Comparison of ENCODE assay signal across 11 mouse cellular contexts in genomic region chr2:72499782-72500411, GRCm38 (mm10). TPM values are rescaled to one million over a fixed set of nuclear protein-coding genes. Genes with fewer than 3 reads are reported as not detected.
DNase-seq lines count a peak whose midpoint lies in the region; ATAC-seq lines count a peak whose summit lies in the region.
"Had no signal": no experiment of that assay in that cellular context is flagged by ENCODE, and none has a peak within 500 bp of the region (broad histone marks: within the 10 kb centered on the region; RNA-seq: fewer than 3 reads in every experiment).

No protein-coding gene starts in this region.

- H3K27me3 ChIP-seq in heart, embryonic 10.5 days (ENCODE audit: insufficient read depth, poor library complexity, severe bottlenecking): peaks cover 25% of the 10 kb centered on the region
- peaks cover 12% of the 10 kb centered on the region for H3K27me3 ChIP-seq in hindbrain, embryonic 11.5 days (ENCODE audit: control insufficient read depth, insufficient read depth, low read length)
- H3K27me3 ChIP-seq in midbrain, embryonic 13.5 days: peaks cover 64% of the 10 kb centered on the region
- H3K27me3 ChIP-seq: Patski had no signal

- no peak overlapping the region for H3K27ac ChIP-seq in heart, embryonic 10.5 days
- no peak overlapping the region for H3K27ac ChIP-seq in hindbrain, embryonic 11.5 days (ENCODE audit: low read depth, low read length)
- H3K27ac ChIP-seq in midbrain, embryonic 13.5 days: no peak overlapping the region

- H3K9me3 ChIP-seq in heart, embryonic 10.5 days: no peaks in the 10 kb centered on the region
- H3K9me3 ChIP-seq in hindbrain, embryonic 11.5 days (ENCODE audit: control insufficient read depth, low read length): no peaks in the 10 kb centered on the region
- H3K9me3 ChIP-seq in midbrain, embryonic 13.5 days: no peaks in the 10 kb centered on the region

- H3K4me3 ChIP-seq in heart, embryonic 10.5 days: peak overlapping the region; percentile 48; the same call in 1 of the 2 replicates
- H3K4me3 ChIP-seq in hindbrain, embryonic 11.5 days (ENCODE audit: low read depth, low read length): no peak overlapping the region
- H3K4me3 ChIP-seq in midbrain, embryonic 13.5 days (replicated peaks): no peak overlapping the region

- H3K4me1 ChIP-seq in heart, embryonic 10.5 days: peaks cover 5% of the 10 kb centered on the region; the same call in 1 of the 2 replicates
- peaks cover 5% of the 10 kb centered on the region; the same call in 1 of the 2 replicates for H3K4me1 ChIP-seq in hindbrain, embryonic 11.5 days (replicated peaks; ENCODE audit: control insufficient read depth, insufficient read depth, low read length)
- peaks cover 13% of the 10 kb centered on the region for H3K4me1 ChIP-seq in midbrain, embryonic 13.5 days (replicated peaks)

- ATAC-seq in hindbrain, embryonic 11.5 days (ENCODE audit: low FRiP score): no peak
- ATAC-seq in midbrain, embryonic 13.5 days: no peak
- no peak for ATAC-seq in granulocyte monocyte progenitor cell, adult 5-6 weeks (replicated peaks; ENCODE audit: poor library complexity, severe bottlenecking)
- ATAC-seq: Patski had no signal

- H3K36me3 ChIP-seq in heart, embryonic 10.5 days: no peaks in the 10 kb centered on the region
- no peaks in the 10 kb centered on the region for H3K36me3 ChIP-seq in hindbrain, embryonic 11.5 days (ENCODE audit: control insufficient read depth, insufficient read depth, low read length)
- H3K36me3 ChIP-seq in midbrain, embryonic 13.5 days: no peaks in the 10 kb centered on the region

- DNase-seq in heart, embryonic 10.5 days (ENCODE audit: low spot score): no peak
- no peak for DNase-seq in heart, adult 18-20 months
- peak; percentile 8 for DNase-seq in embryo, embryonic 10.5 days (ENCODE audit: low spot score)
- peak; percentile 33 for DNase-seq in hindbrain, embryonic 11.5 days (ENCODE audit: low spot score)
- DNase-seq in cerebellum, adult 9-11 months: no peak
- no peak for DNase-seq in thymus, adult 18-20 months
- DNase-seq: kidney, adult 8-10 months; lung, postnatal 4 days had no signal

- peak overlapping the region; percentile 49 for H3K4me2 ChIP-seq in hindbrain, embryonic 11.5 days (replicated peaks; ENCODE audit: low read depth, low read length)
- peak overlapping the region; percentile 57 for H3K4me2 ChIP-seq in midbrain, embryonic 13.5 days (replicated peaks)

- 29% methylated on average over 8 of the region's 8 CpGs for WGBS in heart, embryonic 10.5 days
- 10% methylated on average over 8 of the region's 8 CpGs for WGBS in hindbrain, embryonic 11.5 days
- 5% methylated on average over 8 of the region's 8 CpGs for WGBS in midbrain, embryonic 13.5 days

- H3K9ac ChIP-seq in hindbrain, embryonic 11.5 days (ENCODE audit: low read depth, low read length): no peak overlapping the region
- peak overlapping the region; percentile 58; the same call in 1 of the 2 replicates for H3K9ac ChIP-seq in midbrain, embryonic 13.5 days (replicated peaks)

RNA-seq across cellular contexts. Expression of gene Cdca7, which starts 23.9 kb away (rescaled TPM):
- polyA plus RNA-seq in heart, embryonic 10.5 days (2016; fragmentation: Nextera tagmentation; extraction: Ambion mirVana): 72.0 and 119 TPM in 2 replicates
- total RNA-seq in heart, adult 18-20 months (2021): 1 to 10 TPM; 1.7 to 2.0 TPM
- polyA plus RNA-seq in hindbrain, embryonic 11.5 days (2014; fragmentation: Nextera tagmentation; extraction: Ambion mirVana): 156 and 172 TPM in 2 replicates
- 55.0 and 64.8 TPM in 2 replicates for polyA plus RNA-seq in midbrain, embryonic 13.5 days (2015; fragmentation: Nextera tagmentation; extraction: Ambion mirVana)
- total RNA-seq in granulocyte monocyte progenitor cell, adult 5-6 weeks (2014; fragmentation: Nextera tagmentation): 231 and 236 TPM in 2 replicates
- 240 and 269 TPM in 2 replicates for total RNA-seq in granulocyte monocyte progenitor cell, adult 5-6 weeks (2017)

Comparison
In these comparisons a context has a peak if more than half of its experiments do, and no peak if none do; other contexts are left out.
1. DNase-seq: peak in embryo, embryonic 10.5 days (single experiment) and hindbrain, embryonic 11.5 days (single experiment); none in heart, embryonic 10.5 days (single experiment), heart, adult 18-20 months (0 of 2), cerebellum, adult 9-11 months (single experiment) and thymus, adult 18-20 months (0 of 2).